In the genomic region with DNA sequence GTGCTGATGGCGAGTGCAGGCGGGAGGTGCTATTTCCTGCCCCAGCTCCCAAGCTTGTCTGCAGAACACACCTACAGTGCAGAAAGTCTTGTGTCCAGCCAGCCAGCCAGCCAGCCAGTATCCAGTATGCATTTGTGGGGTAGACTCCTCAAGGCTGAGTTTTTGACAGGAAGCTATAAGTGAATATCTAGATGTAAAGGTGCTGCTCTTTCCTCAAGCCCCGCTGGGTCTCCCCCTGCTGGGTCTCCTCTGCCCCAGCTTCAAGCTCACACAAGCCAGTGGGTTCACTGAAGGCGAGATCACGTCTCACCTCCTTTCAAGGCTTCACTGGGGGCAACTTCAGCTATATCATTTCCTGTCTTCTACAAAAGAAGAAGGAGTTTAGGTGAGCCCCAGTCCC, we compare ENCODE assay signal across 9 mouse cellular contexts. TPM values are rescaled to one million over a fixed set of nuclear protein-coding genes. Genes with fewer than 3 reads are reported as not detected.
DNase-seq lines count a peak whose midpoint lies in the region; ATAC-seq and TF ChIP-seq lines count a peak whose summit lies in the region.
"Had no signal": no experiment of that assay in that cellular context is flagged by ENCODE, and none has a peak within 500 bp of the region (broad histone marks: within the 10 kb centered on the region; RNA-seq: fewer than 3 reads in every experiment).

No protein-coding gene starts in this region.

- peak overlapping the region; percentile 22 for H3K4me2 ChIP-seq in lung, embryonic 16.5 days (ENCODE audit: low read depth, low read length)
- H3K4me2 ChIP-seq in forebrain, postnatal 0 days (ENCODE audit: low read depth) = peak overlapping the region; percentile 39
- peak overlapping the region; percentile 71 for H3K4me2 ChIP-seq in liver, embryonic 13.5 days

- H3K36me3 ChIP-seq in lung, embryonic 16.5 days (ENCODE audit: control insufficient read depth, insufficient read depth, low read length) = 0 out of 2 replicates have a peak, but pooled peaks cover under 1% of the 10 kb centered on the region
- H3K36me3 ChIP-seq in forebrain, postnatal 0 days (ENCODE audit: insufficient read depth) = peaks cover 1% of the 10 kb centered on the region; the same call in 1 of the 2 replicates
- peaks cover 33% of the 10 kb centered on the region for H3K36me3 ChIP-seq in liver, embryonic 13.5 days

- no peak for TF ChIP-seq POLR2A in cerebellum, adult 2 months (IDR thresholded peaks at IDR 0.05; ENCODE audit: borderline replicate concordance, insufficient read depth, low read length)

- no peak for TF ChIP-seq CTCF in forebrain, postnatal 0 days (IDR thresholded peaks at IDR 0.05; ENCODE audit: low read depth)
- no peak for TF ChIP-seq CTCF in cerebellum, adult 2 months (IDR thresholded peaks at IDR 0.05; ENCODE audit: borderline replicate concordance, insufficient read depth, low read depth, low read length)

- ATAC-seq in lung, embryonic 16.5 days (ENCODE audit: low read depth) = no peak
- no peak for ATAC-seq in forebrain, postnatal 0 days
- ATAC-seq in liver, embryonic 13.5 days (ENCODE audit: low read depth) = no peak

- H3K9ac ChIP-seq in lung, embryonic 16.5 days (ENCODE audit: low read length) = peak overlapping the region; percentile 35; the same call in 1 of the 2 replicates
- H3K9ac ChIP-seq in forebrain, postnatal 0 days = no peak overlapping the region
- H3K9ac ChIP-seq in liver, embryonic 13.5 days = peak overlapping the region; percentile 82

- peaks cover 11% of the 10 kb centered on the region for H3K4me1 ChIP-seq in lung, embryonic 16.5 days (replicated peaks; ENCODE audit: control insufficient read depth, insufficient read depth, low read length)
- H3K4me1 ChIP-seq in forebrain, postnatal 0 days (ENCODE audit: insufficient read depth) = 0 out of 2 replicates have a peak, but pooled peaks cover 5% of the 10 kb centered on the region
- peaks cover 82% of the 10 kb centered on the region for H3K4me1 ChIP-seq in liver, embryonic 13.5 days (replicated peaks)
- 0 out of 2 replicates have a peak, but pooled peaks cover 1% of the 10 kb centered on the region for H3K4me1 ChIP-seq in cerebellum, adult 2 months (ENCODE audit: control insufficient read depth, insufficient read depth, low read length)

- no peak overlapping the region for H3K27ac ChIP-seq in lung, embryonic 16.5 days (ENCODE audit: low read length)
- H3K27ac ChIP-seq in forebrain, postnatal 0 days (ENCODE audit: low read depth, low read length) = no peak overlapping the region
- peak overlapping the region; percentile 99 for H3K27ac ChIP-seq in liver, embryonic 13.5 days
- H3K27ac ChIP-seq in cerebellum, adult 2 months (ENCODE audit: insufficient read depth, low read length) = no peak overlapping the region

- no peaks in the 10 kb centered on the region for H3K27me3 ChIP-seq in lung, embryonic 16.5 days (ENCODE audit: control insufficient read depth, insufficient read depth, low read depth, low read length)
- H3K27me3 ChIP-seq in forebrain, postnatal 0 days (ENCODE audit: insufficient read depth, low read length) = no peaks in the 10 kb centered on the region; the same call in 1 of the 2 replicates
- no peaks in the 10 kb centered on the region for H3K27me3 ChIP-seq in liver, embryonic 13.5 days
- no peaks in the 10 kb centered on the region for H3K27me3 ChIP-seq in cerebellum, adult 2 months (ENCODE audit: control insufficient read depth, insufficient read depth, low read length)

- H3K9me3 ChIP-seq in lung, embryonic 16.5 days (ENCODE audit: control insufficient read depth, low read length) = no peaks in the 10 kb centered on the region
- H3K9me3 ChIP-seq in forebrain, postnatal 0 days (ENCODE audit: low read length) = no peaks in the 10 kb centered on the region
- H3K9me3 ChIP-seq in liver, embryonic 13.5 days (replicated peaks) = no peaks in the 10 kb centered on the region

- H3K4me3 ChIP-seq in lung, embryonic 16.5 days (ENCODE audit: low read length) = no peak overlapping the region
- no peak overlapping the region for H3K4me3 ChIP-seq in forebrain, postnatal 0 days (ENCODE audit: low read depth, low read length)
- H3K4me3 ChIP-seq in liver, embryonic 13.5 days (replicated peaks) = peak overlapping the region; percentile 31
- no peak overlapping the region for H3K4me3 ChIP-seq in cerebellum, adult 2 months (replicated peaks; ENCODE audit: insufficient read depth, low read depth, low read length)

- no peak for DNase-seq in lung, postnatal 4 days
- no peak for DNase-seq in forebrain, postnatal 0 days
- DNase-seq in liver, embryonic 13.5 days = no peak
- peak; percentile 89 for DNase-seq in thymus, postnatal 0 days (ENCODE audit: low spot score)
- DNase-seq in layer of hippocampus, adult 9-10 months (ENCODE audit: low spot score) = no peak
- DNase-seq in cerebellum, adult 2 months = no peak
- no peak for DNase-seq in layer of hippocampus, adult 11-12 months (ENCODE audit: low spot score)
- DNase-seq: kidney, postnatal 36 days had no signal

- 51% methylated on average over 5 of the region's 5 CpGs for WGBS in lung, embryonic 16.5 days
- WGBS in forebrain, postnatal 0 days = 64% methylated on average over 5 of the region's 5 CpGs
- 42% methylated on average over 5 of the region's 5 CpGs for WGBS in liver, embryonic 13.5 days (ENCODE audit: insufficient replicate concordance)
- 74% methylated on average over 5 of the region's 5 CpGs for WGBS in cerebellum, adult 2 months

RNA-seq across cellular contexts. Expression of a gene that starts 3.0 kb away (rescaled TPM):
- 143 and 167 TPM in 2 replicates for polyA plus RNA-seq in lung, embryonic 16.5 days (2015; fragmentation: Nextera tagmentation; extraction: Ambion mirVana)
- 64.9 and 78.5 TPM in 2 replicates for total RNA-seq in forebrain, postnatal 0 days (2014; rRNA removed)
- 141 and 159 TPM in 2 replicates for polyA plus RNA-seq in forebrain, postnatal 0 days (2015; fragmentation: Nextera tagmentation; extraction: Ambion mirVana)
- polyA plus RNA-seq in liver, embryonic 13.5 days (2015; fragmentation: Nextera tagmentation; extraction: Ambion mirVana) = 219 and 233 TPM in 2 replicates
- polyA plus RNA-seq in thymus, postnatal 0 days (2015; fragmentation: Nextera tagmentation; extraction: Ambion mirVana) = 425 and 454 TPM in 2 replicates
- polyA plus RNA-seq in cerebellum, adult 2 months (2012; rRNA removed) = 155 and 158 TPM in 2 replicates

RNA-seq across cellular contexts. Expression of a gene that starts 26.0 kb away (rescaled TPM):
- polyA plus RNA-seq in lung, embryonic 16.5 days (2015; fragmentation: Nextera tagmentation; extraction: Ambion mirVana) = 1.6 and 2.3 TPM in 2 replicates
- total RNA-seq in forebrain, postnatal 0 days (2014; rRNA removed) = 119 and 199 TPM in 2 replicates
- polyA plus RNA-seq in forebrain, postnatal 0 days (2015; fragmentation: Nextera tagmentation; extraction: Ambion mirVana) = 10.5 and 20.1 TPM in 2 replicates
- 2.7 and 3.1 TPM in 2 replicates for polyA plus RNA-seq in liver, embryonic 13.5 days (2015; fragmentation: Nextera tagmentation; extraction: Ambion mirVana)
- polyA plus RNA-seq in thymus, postnatal 0 days (2015; fragmentation: Nextera tagmentation; extraction: Ambion mirVana) = 2.6 and 4.0 TPM in 2 replicates
- polyA plus RNA-seq in cerebellum, adult 2 months (2012; rRNA removed) = 198 TPM in 2 replicates

RNA-seq across cellular contexts. Expression of a gene that starts 59.0 kb away (rescaled TPM):
- 0.64 and 3.4 TPM in 2 replicates for polyA plus RNA-seq in lung, embryonic 16.5 days (2015; fragmentation: Nextera tagmentation; extraction: Ambion mirVana)
- 0.33 and 0.46 TPM in 2 replicates for total RNA-seq in forebrain, postnatal 0 days (2014; rRNA removed)
- 0.21 TPM in 1 of 2 replicates, not detected in the other for polyA plus RNA-seq in forebrain, postnatal 0 days (2015; fragmentation: Nextera tagmentation; extraction: Ambion mirVana)
- 276 and 298 TPM in 2 replicates for polyA plus RNA-seq in liver, embryonic 13.5 days (2015; fragmentation: Nextera tagmentation; extraction: Ambion mirVana)
- polyA plus RNA-seq in thymus, postnatal 0 days (2015; fragmentation: Nextera tagmentation; extraction: Ambion mirVana) = 5.0 and 6.2 TPM in 2 replicates
- polyA plus RNA-seq in cerebellum, adult 2 months (2012; rRNA removed) = 0.08 and 0.11 TPM in 2 replicates

Comparison
In these comparisons a context has a peak if more than half of its experiments do, and no peak if none do; other contexts are left out.
1. RNA of a gene that starts 59.0 kb away (polyA plus RNA-seq): 276 to 298 TPM in liver, embryonic 13.5 days; 5.0 to 6.2 TPM in thymus, postnatal 0 days, 0.64 to 3.4 TPM in lung, embryonic 16.5 days, 0.21 TPM in forebrain, postnatal 0 days and 0.08 to 0.11 TPM in cerebellum, adult 2 months; every median in the first group is over 10 times any median in the second.
2. Peak in every context shown above with its lines, with median percentiles within 50 percentile points of each other: H3K4me2 ChIP-seq.